In genomic region chr2:112492856-112493538, GRCm38 (mm10) we compare ENCODE assay signal across 8 mouse cellular contexts. TPM values are rescaled to one million over a fixed set of nuclear protein-coding genes. Genes with fewer than 3 reads are reported as not detected.
DNase-seq lines count a peak whose midpoint lies in the region; ATAC-seq lines count a peak whose summit lies in the region.

Gene Aven (plus strand): TSS chr2:112492964.

- DNase-seq in T-cell, adult 2 months (ENCODE audit: low spot score) = peak; percentile 61
- DNase-seq in cerebellum, postnatal 25 days = peak; percentile 93 to 94
- DNase-seq in frontal cortex, postnatal 36 days (ENCODE audit: low spot score in 2 of 2) = peak; percentile 78 to 84
- peak; percentile 66 to 74 for DNase-seq in left cerebral cortex, adult 8-10 months (ENCODE audit: low spot score in 2 of 2)
- peak; percentile 70 to 78 for DNase-seq in right cerebral cortex, adult 2 months (ENCODE audit: low spot score in 2 of 2)
- peak; percentile 50 for DNase-seq in urinary bladder, postnatal 10 days (ENCODE audit: low spot score)

- H3K9me3 ChIP-seq in hindbrain, embryonic 15.5 days = no peaks in the 10 kb centered on the region
- no peaks in the 10 kb centered on the region for H3K9me3 ChIP-seq in megakaryocyte, embryonic 14.5 days

- peak within 1 kb of the TSS; percentile 98 for H3K9ac ChIP-seq in hindbrain, embryonic 15.5 days

- peak; percentile 97 for ATAC-seq in hindbrain, embryonic 15.5 days (ENCODE audit: low FRiP score, low read depth)

- H3K4me1 ChIP-seq in hindbrain, embryonic 15.5 days (replicated peaks) = peaks cover 14% of the 10 kb centered on the region
- H3K4me1 ChIP-seq in megakaryocyte, embryonic 14.5 days = peaks cover 16% of the 10 kb centered on the region

- peak within 1 kb of the TSS; percentile 94 for H3K4me3 ChIP-seq in hindbrain, embryonic 15.5 days
- peak within 1 kb of the TSS; percentile 94 for H3K4me3 ChIP-seq in megakaryocyte, embryonic 14.5 days (replicated peaks)

- under 1% methylated on average over 65 of the region's 87 CpGs for WGBS in hindbrain, embryonic 15.5 days

- H3K36me3 ChIP-seq in hindbrain, embryonic 15.5 days = no peaks in the 10 kb centered on the region
- H3K36me3 ChIP-seq in megakaryocyte, embryonic 14.5 days (replicated peaks; ENCODE audit: low read length) = no peaks in the 10 kb centered on the region

- peak within 1 kb of the TSS; percentile 63 for H3K4me2 ChIP-seq in hindbrain, embryonic 15.5 days

- peak within 1 kb of the TSS; percentile 97 for H3K27ac ChIP-seq in hindbrain, embryonic 15.5 days (replicated peaks)

- H3K27me3 ChIP-seq in hindbrain, embryonic 15.5 days = no peaks in the 10 kb centered on the region
- H3K27me3 ChIP-seq in megakaryocyte, embryonic 14.5 days (replicated peaks) = no peaks in the 10 kb centered on the region

RNA-seq across cellular contexts. Expression of gene Aven, which starts in this region (rescaled TPM):
- 3.9 and 4.4 TPM in 2 replicates for polyA plus RNA-seq in hindbrain, embryonic 15.5 days (2015; fragmentation: Nextera tagmentation; extraction: Ambion mirVana)
- 10 to 100 TPM; 10.1 to 14.8 (median 13.1) TPM for total RNA-seq in left cerebral cortex, adult 8-10 months (2022)
- polyA plus RNA-seq in megakaryocyte, embryonic 14.5 days (2012; ENCODE audit: insufficient read depth, low replicate concordance) = 1.1 and 3.7 TPM in 2 replicates

Comparison
In these comparisons a context has a peak if more than half of its experiments do, and no peak if none do; other contexts are left out.
1. Peak in every context shown above with its lines: DNase-seq, ATAC-seq, H3K4me3 ChIP-seq and H3K27ac ChIP-seq.